Mouse (Mus musculus) MEL-GATA-1-ER (cell line): ENCODE data around the gene Ovca2.
"Not testable (repeated sequence)": the region's sequence is repeated elsewhere in the genome, so short reads cannot be mapped to it uniquely, and the experiment has no call there.

ENCODE experiments used
- DNase-seq: peaks from one replicate; pipeline ENCODE4 v3.0.0-alpha.2; 2012; ENCODE audit warnings: low read depth; ENCODE audit errors: extremely low read depth

Gene Ovca2

DNA sequence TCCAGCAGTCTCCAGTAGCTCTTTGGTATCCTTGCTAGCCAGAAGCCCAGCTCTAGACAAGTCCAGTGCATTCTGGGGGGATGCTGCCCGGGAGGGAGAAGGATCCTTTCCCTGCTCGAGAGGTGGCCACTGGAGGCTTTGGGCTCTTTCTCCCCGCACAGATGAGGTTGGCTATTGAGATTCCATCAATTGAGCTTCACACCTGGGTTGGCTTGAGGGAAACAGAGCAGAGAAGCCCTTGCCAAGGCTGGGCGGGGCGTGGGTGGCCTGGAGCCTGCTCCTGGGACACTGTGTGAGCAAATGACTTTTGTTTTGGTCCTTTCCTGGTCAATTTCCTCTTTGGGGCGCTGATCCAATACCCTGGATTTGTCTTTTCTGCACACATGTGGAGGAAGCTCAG, 17.5 kb upstream of the Ovca2 start:
- no peak for DNase-seq

DNA sequence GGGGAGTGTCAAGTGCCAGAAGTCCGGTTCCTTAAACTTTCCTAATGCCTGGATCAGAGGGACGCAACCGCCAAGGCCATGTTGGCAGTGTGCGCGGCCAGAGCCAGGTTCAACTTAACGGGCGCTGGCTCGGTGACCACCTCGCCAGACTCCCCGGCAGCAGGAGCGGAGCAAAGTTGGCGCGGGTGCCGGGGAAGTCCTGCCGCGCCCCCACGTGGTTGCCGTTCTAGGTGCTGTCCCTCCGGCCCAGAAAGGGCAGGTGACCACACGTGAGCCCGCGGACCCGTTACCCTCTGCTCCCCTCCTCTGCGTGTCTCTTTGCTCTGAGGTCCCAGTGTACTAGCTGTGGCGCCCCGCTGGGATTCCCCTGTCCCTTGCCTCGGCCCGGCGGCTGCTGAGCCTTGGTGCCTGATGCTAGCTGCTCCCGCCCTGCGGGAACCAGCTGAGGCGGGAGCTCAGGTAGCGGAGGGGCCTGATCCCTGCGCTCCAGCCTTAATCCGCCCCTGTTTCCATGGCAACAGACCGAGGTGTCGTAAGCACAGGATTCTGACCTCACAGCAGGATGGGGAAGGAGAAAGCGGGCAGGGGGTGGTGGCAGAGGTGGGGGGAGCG, 16.3 kb upstream of the Ovca2 start:
- DNase-seq: no peak

DNA sequence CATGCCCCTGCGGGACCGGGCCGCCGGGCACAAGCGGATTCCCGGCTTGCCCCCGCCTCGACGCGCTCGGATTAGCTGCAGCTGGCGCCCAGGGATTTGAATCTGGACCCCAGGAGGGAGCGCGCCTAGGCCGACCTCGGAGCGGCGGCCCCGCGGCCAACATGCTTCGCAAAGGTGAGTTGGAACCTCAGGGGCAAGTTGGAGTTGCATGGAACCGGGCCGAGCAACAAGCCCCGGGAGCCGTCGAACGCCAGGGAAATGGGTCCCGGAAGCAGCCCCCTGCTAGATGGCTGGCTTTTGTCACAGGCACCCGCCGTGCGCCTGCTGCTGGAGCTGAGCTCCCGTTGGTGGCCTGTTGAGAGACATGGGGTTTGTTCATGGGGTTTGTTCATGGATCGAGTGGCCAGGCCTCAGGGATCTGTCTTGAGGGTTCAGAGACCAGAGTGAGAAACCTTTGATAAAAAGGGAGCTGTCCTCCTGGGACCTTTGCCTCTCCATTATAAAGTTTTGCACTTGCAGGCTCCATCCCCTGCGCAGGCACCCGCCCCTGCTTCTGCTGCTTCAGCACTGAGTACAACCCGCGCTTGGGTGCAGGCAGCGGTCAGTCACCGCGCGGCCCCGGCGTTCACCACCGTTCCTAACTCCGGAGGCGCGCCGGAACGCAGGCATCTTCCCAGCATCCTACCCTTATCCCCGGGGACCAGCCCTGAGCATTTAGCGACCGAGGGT, 15.7 kb upstream of the Ovca2 start:
- no peak for DNase-seq

DNA sequence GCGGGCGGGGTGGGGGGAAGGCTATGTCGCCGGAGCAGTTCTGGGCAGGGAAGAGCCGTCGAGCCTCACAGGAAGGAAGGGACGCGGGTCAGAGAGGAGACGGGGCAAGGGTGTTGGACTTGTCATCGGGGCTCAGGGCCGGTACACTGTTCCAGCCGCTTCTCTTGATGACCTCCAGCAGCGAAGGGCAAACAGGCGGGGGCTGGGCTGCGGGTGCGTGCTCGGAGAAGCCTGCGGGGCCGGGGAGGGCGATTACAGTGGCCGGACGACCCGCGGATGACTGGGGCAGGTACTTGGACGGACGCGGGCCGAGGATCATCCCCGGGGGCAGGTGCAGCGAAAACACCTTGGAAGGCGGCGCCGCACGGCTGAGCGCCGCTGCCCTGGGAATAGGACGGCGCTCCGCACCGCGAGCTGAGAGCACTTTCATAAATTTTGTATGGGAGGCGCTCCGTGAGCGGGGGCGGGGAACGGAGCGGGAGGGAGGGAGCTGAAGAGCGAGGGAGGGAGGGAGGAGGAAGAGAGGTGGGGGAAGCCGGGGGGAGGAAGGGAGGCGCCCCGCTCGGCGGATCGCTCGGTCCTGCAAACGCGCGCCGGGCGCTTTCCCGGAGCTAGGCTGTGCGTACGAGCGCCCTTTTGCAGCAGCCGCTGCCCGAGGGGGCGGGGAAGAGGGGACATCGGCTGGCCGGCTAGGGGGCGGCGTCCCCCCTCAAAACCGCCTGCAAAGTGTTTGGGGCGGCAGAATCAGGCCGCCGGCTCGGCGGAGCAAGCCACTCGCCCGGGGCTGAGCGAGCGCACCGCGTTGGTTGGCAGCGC, 14.8 kb upstream of the Ovca2 start, which contains the start of gene Rtn4rl1:
Gene Rtn4rl1, plus strand, starts transcription at position 528 of the 816 bp plus-strand sequence.
- DNase-seq: no peak

DNA sequence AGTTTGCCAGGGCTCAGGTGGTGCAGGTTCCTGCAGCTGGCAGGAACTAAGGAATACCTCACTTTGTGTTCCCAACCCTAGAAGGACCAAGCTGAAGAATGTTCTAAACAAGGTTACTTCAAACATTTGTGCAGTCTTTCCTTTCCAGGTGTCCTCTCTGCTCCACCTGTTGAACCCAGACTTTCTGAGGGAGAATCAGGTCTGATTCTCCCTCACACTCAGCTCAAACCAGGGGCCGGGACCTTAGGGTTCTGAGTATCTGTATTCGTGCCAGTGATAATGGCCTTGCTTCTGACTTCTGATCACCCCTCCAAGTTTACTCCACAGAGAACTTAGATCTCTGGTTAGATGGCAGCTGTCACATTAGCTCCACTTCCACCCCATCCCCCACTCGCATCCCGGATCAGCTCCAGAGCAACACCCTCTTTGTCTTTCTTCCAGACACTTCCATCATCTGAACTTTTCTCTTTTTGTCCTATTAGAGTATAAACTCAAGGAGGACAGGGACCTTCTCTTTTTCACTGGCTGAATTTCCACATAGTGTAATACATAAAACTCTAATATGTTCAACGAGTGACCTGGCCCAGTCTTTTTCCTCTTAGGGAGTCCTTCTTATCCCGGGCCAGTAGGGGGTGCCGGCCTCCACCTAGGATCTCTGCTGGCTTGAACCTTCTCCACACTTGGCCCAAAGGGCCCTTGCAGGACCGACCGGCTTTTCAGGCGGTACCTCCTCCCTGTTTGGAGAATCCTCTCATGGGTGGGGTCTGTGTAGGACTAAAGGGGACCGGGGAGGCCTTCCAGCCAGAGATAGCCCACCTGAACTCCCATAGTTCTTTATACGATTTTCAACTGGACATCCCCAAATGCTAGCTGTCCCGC, 13.9 kb upstream of the Ovca2 start:
- no peak for DNase-seq

DNA sequence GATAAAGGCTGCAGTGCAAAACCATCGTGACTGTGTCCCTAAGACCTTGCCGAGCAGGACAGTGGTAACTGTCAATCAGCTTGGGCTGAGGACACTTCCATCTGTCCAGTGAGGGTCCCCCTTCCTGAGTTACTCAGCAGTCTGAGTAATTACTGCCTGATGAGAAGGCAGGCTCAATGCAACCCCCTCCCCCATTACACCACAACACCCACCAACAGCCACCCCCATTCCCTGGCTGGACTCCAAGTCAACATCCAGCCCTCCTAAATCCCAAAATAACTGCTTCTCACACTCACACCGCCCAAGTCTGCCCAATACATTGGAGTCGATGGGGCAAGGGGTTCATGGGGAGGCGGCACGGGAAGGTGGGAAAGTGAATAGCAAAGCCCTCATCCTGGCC, 13.2 kb upstream of the Ovca2 start:
- no peak for DNase-seq

DNA sequence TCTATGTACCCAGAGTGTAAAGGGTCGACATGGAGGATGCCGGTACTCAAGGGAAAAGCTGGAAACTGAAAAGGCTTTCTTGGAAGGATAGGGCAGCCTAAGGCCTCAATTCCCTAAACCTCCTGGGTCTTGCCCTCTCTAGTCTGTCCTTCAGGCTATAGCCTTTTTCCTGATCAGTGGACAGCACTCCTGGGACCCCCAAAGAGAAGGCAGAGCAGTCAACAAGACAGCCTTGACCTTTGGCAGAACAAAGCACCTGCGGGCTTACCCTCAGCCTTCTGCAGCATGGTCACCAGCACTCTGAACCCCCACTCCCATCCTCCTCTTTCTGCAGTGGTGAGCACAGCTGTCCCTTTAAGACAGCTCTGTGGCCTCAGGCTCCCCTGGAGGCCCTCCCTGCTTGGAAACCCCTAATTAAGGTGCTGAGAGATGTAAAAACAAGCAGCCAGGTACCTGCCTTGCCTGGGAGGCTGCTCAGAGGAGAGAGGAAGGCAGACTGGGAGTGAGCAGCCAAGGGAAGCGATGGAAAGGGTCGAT, 12.3 kb upstream of the Ovca2 start, which contains the start of gene Dph1:
Gene Dph1, minus strand, starts transcription at position 337 of the 537 bp plus-strand sequence.
- DNase-seq: no peak

DNA sequence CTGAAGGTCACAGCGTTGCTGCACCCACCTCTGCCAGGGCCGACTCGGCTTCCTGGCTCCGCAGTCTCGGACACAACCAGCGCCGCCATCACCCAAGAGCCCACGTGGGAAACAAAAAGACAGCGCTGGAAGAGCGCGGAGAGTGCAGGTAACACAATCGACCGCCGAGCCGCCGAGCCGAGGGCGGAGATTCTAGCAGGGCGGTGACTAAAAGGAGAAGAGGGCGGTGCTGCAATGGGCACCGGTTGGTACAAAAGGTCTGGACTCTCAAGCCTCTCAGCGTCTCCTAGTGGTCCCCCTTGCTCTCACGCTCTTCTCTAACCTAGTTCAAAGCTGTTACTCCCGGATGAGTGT, 11.7 kb upstream of the Ovca2 start:
- no peak for DNase-seq

DNA sequence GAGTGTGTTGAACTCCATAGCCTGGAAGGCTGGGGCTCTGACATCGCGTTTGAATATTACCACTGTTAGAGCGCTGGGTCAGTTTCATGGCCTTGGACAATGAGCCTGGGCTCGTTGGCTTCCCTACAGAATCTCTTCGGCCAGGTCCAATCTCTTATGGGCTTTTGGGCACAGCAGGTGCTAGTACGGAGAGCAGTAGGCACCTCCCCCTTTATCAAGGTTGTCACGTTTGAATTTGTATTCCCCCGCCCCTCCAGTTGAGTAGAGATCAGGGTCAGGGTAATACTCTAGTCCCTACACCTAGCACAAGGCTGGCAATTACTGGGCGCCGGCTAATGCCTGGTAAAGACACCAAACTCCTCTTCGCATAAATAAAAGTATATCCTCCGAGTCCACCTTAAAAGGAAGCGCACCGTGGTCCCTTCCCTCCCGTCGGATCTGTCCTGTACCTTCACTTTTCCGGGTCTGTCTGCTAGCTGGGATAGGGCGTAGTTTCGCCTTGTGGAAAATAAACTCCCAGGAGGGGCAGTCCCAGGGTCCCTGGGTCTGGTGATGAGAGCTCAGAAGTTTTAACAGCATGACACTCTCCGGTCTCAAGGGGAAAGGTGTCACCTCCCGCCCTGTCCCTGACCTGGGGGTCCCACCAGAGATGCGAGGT, 11.2 kb upstream of the Ovca2 start:
- DNase-seq: no peak

DNA sequence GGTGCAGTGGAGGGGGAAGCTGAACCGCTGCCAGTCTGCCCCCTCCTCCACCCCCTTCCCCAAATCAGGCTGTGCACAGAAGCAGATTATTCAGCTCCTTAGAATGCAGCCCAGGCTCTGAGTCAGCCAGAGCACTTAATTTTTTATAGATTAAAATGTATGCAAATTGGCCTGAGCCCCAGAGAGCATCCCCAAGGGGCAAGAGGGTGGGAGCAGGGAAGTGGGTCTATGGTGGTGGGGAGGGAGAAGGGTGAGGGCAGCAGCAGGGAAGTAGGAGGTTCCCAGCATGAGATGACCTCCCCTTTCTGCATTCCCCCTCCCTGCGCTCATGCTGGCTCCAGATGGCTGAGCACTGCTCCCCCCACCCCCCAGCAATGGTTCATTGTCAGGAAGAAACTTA, 6.4 kb upstream of the Ovca2 start:
- no peak for DNase-seq

DNA sequence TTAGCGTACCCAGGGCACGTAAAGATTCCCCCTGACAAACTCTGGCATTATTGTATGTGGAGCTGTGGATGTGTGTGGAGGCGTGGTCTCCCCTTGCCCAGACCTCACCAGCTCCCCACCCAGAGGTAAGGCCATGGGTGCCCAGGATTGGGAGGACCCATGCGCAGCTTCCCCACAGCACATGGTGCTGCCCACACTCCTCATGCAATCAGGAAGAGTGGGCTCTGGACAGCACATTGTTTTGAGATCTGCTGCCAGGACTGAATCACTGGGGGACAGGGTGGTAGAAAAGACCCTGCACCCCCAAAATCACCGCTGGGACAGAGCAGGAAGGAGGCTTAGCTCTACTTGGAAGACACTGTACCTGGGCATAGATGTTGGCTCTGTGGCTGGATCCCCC, 5.9 kb upstream of the Ovca2 start:
- no peak for DNase-seq

DNA sequence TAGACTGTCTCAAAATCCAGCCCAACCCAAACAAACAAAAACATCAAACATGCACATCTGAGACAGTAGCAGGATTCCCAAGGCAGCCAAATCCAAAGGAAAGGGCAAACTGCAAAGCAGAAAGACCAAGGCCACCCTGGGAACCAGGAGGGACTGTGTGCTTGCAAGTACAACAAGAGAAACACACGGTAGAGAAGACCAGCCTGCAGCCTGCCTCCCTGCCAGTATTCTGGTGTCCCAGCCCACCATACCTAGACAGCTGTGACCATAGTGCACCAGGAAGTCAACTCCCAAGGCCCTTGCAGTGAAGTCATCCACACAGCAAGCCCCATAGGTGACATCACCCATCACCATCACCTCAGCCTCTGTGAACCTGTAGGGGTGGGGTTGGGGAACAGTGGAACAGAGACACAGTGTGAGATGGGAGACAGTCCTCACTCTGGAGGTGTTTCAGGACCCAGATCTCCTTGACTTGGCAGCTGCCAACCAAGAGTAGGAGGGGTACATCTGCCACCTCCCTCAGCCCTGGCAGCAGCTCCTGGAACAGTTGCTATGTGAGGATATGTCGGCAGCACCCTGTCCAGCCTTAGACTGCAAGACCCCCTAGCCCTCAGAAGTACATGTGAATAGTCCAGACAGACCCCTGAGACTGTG, 5.4 kb upstream of the Ovca2 start:
- DNase-seq: no peak

DNA sequence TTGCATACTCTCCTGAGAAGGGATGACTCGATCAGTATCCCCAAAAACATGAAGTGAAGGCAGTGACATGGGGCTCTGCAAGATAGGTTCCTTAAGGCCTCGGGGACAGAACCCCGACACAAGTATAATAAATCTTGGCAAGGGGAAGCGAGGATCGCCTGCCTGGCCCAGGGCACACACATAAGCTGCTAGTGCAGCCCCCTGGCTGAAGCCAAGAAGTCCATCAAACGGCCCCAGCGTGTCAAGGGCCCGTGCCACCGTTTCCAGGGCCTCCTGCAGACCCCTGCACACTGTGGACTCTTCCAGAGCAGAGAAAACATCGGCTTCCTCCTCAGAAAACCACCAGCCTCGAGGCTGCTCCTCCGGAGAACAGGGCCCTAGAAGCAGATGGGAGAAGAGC, 624 bp downstream of the Ovca2 start:
- no peak for DNase-seq

DNA sequence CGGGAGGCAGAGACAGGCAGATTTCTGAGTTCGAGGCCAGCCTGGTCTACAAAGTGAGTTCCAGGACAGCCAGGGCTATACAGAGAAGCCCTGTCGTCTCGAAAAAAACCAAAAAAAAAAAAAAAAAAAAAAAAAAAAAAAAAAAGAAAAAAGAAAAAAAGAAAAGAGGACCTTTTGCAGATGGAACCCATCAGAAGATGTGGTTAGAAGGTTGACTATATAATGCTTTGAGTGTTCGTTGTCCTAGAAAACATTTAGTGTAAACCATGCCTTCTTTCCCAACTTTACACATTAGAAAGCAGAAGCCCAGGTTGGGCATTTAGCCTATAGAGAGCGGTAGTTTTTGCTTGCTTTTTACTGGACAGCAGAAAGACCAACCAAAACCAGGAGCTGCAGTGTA, 4.1 kb downstream of the Ovca2 start:
- not testable (repeated sequence) for DNase-seq

DNA sequence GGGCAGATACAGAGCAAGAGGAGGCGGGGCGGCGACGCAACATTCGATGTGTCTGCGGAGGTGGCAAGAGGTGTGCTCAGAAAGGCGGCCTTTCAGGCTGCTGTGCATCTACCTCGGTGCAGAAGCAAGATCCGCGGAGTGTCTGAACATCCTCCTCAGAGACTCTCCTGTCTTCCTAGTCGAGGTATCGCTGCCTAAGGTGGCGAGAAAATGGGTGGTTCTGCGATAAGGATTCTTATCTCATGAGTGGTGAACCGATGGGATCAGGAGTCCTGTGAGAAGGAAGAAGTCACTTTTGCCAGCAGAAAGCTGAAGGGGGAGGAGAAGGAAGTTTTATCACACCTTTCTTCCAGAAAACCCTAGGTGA, 4.9 kb downstream of the Ovca2 start:
- no peak for DNase-seq

DNA sequence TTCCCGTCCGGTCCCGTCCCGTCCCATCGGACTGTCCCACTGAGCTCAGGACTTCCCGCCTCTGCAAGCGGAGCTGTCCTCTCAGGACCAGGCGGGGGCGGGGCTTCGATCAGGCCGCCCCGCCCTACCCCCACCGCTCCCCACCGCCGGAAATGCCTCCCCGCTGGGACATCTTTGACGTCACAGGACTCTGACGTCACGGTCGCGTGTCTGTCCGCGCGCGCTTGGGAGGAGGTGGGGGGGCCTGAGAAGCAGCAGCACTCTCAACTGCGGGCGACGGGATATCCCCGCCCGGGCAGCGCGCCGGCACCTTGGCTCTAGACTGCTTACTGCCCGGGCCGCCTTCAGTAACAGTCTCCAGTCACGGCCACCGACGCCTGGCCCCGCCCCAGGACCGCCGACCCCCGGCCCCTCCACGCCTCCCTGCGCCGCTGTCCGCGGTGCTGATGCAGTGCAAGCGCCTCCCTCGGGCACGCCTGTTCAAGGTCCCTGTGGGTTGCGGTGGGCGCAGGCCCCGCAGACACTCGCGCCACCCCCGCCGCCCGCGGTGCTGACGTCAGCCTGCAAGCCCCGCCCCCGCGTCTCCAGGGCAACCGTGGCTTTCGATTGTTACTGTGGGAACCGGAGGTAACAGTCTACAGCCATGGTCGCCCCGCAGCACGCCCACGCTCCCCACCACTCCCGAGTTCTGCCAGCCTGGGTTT, 5.4 kb downstream of the Ovca2 start:
- no peak for DNase-seq

DNA sequence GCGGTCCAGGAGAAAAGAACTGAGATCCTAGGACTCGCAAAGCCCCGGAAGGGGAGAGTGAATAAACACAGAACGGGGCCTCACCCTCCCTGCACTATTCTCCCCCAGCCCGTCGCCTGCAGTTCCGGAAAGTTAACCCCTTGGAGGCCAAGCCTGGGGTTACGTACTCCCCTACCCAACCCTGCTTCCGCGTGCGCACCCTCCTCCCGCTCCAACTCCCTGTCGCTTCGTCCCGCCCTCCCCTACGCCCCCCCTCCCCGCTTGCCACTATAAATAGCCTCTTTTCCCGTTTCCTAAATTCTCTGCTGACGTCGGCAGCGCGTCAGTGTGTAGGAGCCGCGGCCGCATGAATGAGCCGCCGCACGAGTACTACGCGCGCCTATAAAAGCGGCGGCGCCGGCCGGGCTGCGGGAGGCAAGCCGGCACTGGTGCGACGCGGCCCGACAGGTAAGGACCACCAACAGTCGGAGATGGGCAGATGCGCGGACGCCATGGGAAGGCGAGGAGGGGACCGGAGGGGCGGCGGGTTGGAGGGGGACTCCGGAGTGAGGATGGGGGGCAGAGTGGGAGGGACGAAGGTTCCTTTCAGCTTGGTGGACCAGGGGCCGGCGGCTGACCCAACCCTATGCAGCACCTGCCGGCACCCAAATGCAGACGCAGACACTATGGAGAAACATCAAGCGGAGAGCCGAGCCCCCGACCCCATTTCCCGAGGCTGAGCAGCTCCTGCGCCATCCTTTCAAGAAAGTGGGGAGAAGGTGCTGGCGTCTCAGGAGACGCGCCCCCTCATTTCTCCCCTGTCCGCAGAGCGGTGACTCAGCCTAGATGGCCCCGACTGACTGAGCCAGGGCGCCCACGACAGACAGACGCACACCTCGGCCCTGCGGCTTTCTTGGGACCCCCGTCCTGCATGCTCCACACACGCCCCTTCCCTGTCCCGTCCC, 6.2 kb downstream of the Ovca2 start:
- no peak for DNase-seq

DNA sequence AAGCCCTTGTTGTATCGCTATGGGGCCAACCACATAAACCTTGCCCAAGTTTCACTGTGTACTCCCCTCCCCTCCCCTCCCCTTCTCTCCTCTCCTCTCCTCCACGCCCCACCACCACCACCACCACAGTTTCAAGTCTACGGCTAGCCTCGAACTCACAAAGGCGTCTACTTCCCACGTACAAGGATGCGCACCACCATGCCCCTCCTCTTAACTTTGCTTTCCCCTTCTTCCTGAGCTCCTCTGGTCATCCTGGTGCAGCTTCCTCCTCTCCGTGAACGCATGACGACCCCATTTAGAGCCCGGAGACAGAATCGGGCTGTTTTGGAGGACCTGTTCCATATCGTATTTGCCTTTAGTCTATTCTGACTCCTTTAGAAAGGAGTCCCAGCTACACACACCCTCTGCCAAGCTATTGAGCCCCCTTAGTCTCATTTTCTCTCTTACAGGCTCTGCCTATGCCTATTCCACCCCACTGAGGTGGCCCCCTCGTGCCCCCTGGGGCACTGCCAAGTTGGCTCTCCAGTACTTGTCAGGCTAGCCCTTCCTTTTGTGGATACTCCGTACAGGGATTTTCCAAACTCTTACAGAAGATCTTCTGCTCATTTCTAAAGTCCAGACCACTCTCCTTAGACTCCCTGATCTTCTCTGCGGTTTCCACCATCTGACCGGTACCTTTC, 7.3 kb downstream of the Ovca2 start:
- DNase-seq: no peak
